Mouse (Mus musculus) cerebellum, adult 2 months (tissue): ENCODE measurements around the gene Pkhd1.

ENCODE experiments used
- CTCF ChIP-seq: fragments of 200-500 bp; IDR thresholded peaks from 2 replicates; pipeline ENCODE4 v1.5.1; 2011; ENCODE audit warnings: low read depth, mild to moderate bottlenecking, control low read depth, low read length, moderate library complexity, borderline replicate concordance; ENCODE audit not compliant: insufficient read depth
- POLR2A ChIP-seq: fragments of 200-500 bp; IDR thresholded peaks from 2 replicates; pipeline ENCODE4 v1.6.1; 2011; ENCODE audit warnings: low read length, control low read depth, borderline replicate concordance; ENCODE audit not compliant: insufficient read depth

DNA sequence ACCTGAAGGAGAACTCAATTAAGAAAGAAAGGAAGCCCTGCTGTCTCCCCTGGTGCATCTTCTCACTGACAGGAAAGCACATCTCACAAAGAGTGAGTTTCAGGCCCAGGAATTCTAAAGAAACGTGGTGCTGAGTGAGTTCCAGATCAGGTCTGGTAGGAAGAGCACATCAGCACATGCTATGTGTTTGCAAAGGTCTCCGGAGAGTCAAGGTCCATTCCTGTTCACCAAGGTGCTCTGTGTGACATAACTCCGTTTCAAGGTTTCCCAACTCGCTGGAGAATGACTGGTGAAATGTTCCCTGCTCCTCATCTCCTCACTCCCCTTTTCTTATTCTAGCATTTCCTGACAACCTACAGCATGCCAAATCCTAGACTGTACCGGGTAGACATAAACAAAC, 357.5 kb downstream of the Pkhd1 start:
- no peak for TF ChIP-seq POLR2A
- TF ChIP-seq CTCF: no peak
